Mouse (Mus musculus): ENCODE measurements at regions not wholly inside any gene's neighbourhood (a gene's known extent, or its start where the extent isn't known, plus 50 kb on each side); places are given as distances from the start of the nearest gene placed in this dataset.
"Not testable (repeated sequence)": the region's sequence is repeated elsewhere in the genome, so short reads cannot be mapped to it uniquely, and the experiment has no call there.

DNA sequence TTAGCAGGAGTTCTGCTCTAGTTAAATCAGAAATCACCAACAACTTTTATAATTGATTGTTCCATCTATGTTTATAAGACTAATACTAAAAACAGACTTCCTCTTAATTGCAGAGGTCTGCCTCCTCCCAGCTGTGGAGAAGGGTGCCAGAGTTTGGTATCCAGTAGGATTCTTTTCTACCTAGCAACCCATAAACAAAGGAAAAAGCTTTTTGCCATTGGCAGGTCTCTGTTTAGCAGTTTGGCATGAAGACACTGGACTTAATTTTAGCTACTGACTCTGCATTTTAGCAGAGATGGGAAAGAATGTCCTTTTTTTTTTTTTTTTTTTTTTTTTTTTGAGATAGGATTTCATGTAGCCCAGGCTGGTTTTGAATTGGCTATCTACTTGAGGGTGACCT, 1628.4 kb downstream of the A830018L16Rik start:
- DNase-seq (ENCODE audit: low spot score) (no peak), ATAC-seq (replicated peaks; ENCODE audit: low FRiP score) (no peak)
- Histone ChIP-seq H3K27ac (ENCODE audit: low read depth, low read length) (no peak overlapping the region), H3K9ac (ENCODE audit: low read length) (no peak overlapping the region), H3K27me3 (ENCODE audit: control insufficient read depth, insufficient read depth, low read length) (no peaks in the 10 kb centered on the region), H3K4me2 (ENCODE audit: low read depth, low read length, severe bottlenecking) (no peak overlapping the region), H3K4me1 (replicated peaks; ENCODE audit: control insufficient read depth, insufficient read depth, low read length) (no peaks in the 10 kb centered on the region), H3K9me3 (ENCODE audit: control insufficient read depth, low read length) (no peaks in the 10 kb centered on the region), H3K4me3 (ENCODE audit: low read depth, low read length) (no peak overlapping the region), H3K36me3 (ENCODE audit: control insufficient read depth, insufficient read depth, low read length) (no peaks in the 10 kb centered on the region)

DNA sequence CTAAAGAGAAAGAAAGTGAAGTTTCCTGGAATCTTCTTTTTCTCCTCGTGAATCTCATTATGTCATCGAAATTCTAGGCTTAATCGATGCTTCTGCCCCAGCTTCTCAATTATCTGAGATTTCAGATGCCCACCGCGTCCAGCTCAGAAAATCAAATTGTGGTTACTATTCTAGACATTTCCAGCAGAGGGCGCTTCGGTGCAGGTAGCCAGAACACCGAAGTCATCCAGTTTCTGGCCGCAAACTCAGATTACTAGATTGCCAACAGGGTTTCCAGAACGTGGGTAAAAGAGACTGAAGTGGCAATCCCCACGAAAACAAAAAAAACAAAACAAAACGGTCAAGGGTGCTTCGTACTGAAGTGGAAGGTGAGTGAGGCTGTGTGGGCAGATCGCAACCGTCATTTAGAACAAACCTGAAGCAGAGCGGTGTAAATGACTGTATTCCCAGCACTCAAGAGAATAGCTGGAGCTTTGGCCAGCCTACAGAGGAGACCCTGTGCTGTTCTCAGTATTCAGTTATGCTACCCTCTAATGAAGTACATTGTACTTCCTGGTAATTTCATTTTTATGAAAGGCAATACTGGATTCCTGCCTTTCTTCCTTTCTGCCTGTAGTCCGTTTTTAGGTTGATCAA, 1636.4 kb downstream of the A830018L16Rik start:
- no peak overlapping the region for H3K4me3 ChIP-seq (ENCODE audit: low read depth, low read length)
- H3K9me3 ChIP-seq (ENCODE audit: control insufficient read depth, low read length): no peaks in the 10 kb centered on the region
- no peak overlapping the region for H3K4me2 ChIP-seq (ENCODE audit: low read depth, low read length, severe bottlenecking)
- WGBS: 24% methylated on average over 17 of the region's 17 CpGs
- ATAC-seq (replicated peaks; ENCODE audit: low FRiP score): no peak
- H3K27me3 ChIP-seq (ENCODE audit: control insufficient read depth, insufficient read depth, low read length): no peaks in the 10 kb centered on the region
- peak; percentile 67 for DNase-seq (ENCODE audit: low spot score)
- H3K36me3 ChIP-seq (ENCODE audit: control insufficient read depth, insufficient read depth, low read length): no peaks in the 10 kb centered on the region
- no peak overlapping the region for H3K27ac ChIP-seq (ENCODE audit: low read depth, low read length)
- H3K9ac ChIP-seq (ENCODE audit: low read length): no peak overlapping the region
- H3K4me1 ChIP-seq (replicated peaks; ENCODE audit: control insufficient read depth, insufficient read depth, low read length): no peaks in the 10 kb centered on the region

GRCm38 (mm10) chr1:13051433-13052066, 1637.6 kb downstream of the A830018L16Rik start:
- H3K4me2 ChIP-seq (ENCODE audit: low read depth, low read length, severe bottlenecking); DNase-seq (ENCODE audit: low spot score); H3K4me1 ChIP-seq (replicated peaks; ENCODE audit: control insufficient read depth, insufficient read depth, low read length); H3K9ac ChIP-seq (ENCODE audit: low read length); H3K9me3 ChIP-seq (ENCODE audit: control insufficient read depth, low read length); ATAC-seq (replicated peaks; ENCODE audit: low FRiP score); H3K36me3 ChIP-seq (ENCODE audit: control insufficient read depth, insufficient read depth, low read length); H3K4me3 ChIP-seq (ENCODE audit: low read depth, low read length); H3K27me3 ChIP-seq (ENCODE audit: control insufficient read depth, insufficient read depth, low read length); H3K27ac ChIP-seq (ENCODE audit: low read depth, low read length): not testable (repeated sequence)
- WGBS: 77% methylated on average over 11 of the region's 13 CpGs

DNA sequence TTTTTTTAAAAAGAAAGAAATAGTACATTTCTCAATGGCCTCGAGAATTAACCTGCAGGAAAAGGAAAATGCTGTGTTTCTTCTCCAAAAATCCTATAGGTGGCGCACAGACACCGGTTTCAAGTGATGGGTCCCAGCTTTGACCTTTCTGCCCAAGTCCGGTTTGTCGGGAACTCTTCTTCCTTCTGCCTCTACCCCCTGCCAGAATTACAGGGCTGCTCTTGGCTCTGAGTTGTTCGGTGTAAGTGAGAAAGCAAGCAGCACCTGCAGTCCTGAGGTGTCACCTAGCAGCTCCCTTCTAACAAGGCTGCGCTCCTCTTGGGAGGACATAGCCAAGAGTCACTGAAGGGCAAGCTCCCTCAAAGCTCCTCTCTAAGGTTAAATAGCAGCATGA, 1638.2 kb downstream of the A830018L16Rik start:
- no peaks in the 10 kb centered on the region for H3K27me3 ChIP-seq (ENCODE audit: control insufficient read depth, insufficient read depth, low read length)
- WGBS: 15% methylated on average over 7 of the region's 7 CpGs
- H3K4me3 ChIP-seq (ENCODE audit: low read depth, low read length): no peak overlapping the region
- H3K9ac ChIP-seq (ENCODE audit: low read length): no peak overlapping the region
- no peaks in the 10 kb centered on the region for H3K4me1 ChIP-seq (replicated peaks; ENCODE audit: control insufficient read depth, insufficient read depth, low read length)
- H3K9me3 ChIP-seq (ENCODE audit: control insufficient read depth, low read length): no peaks in the 10 kb centered on the region
- ATAC-seq (replicated peaks; ENCODE audit: low FRiP score): 0 out of 2 replicates have a peak, but pooled peaks have one; percentile 55
- peak; percentile 55 for DNase-seq (ENCODE audit: low spot score)
- H3K36me3 ChIP-seq (ENCODE audit: control insufficient read depth, insufficient read depth, low read length): no peaks in the 10 kb centered on the region
- no peak overlapping the region for H3K4me2 ChIP-seq (ENCODE audit: low read depth, low read length, severe bottlenecking)
- H3K27ac ChIP-seq (ENCODE audit: low read depth, low read length): no peak overlapping the region

DNA sequence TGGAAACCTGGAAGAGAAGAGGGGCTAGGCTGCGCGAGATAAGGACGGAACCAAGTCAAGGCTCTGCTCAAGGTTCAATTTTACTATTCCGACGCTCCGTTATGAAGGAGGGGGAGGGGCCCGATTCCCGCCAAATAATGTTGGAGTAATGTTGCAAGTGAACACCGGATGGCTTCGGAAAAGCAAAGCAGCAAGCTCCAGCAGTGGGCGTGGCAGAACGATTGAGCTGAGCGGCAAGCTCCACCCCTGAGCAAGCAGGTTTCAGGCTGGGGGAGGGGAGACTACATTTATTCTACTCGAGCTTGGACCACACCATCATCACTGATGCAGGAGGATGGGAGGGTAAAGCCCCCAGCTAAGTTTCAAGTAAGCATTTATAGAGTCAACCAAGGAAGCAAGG, 1643.8 kb downstream of the A830018L16Rik start:
- Histone ChIP-seq H3K4me2 (ENCODE audit: low read depth, low read length, severe bottlenecking) (no peak overlapping the region), H3K9ac (ENCODE audit: low read length) (no peak overlapping the region), H3K27ac (ENCODE audit: low read depth, low read length) (no peak overlapping the region), H3K36me3 (ENCODE audit: control insufficient read depth, insufficient read depth, low read length) (no peaks in the 10 kb centered on the region), H3K27me3 (ENCODE audit: control insufficient read depth, insufficient read depth, low read length) (no peaks in the 10 kb centered on the region), H3K4me1 (replicated peaks; ENCODE audit: control insufficient read depth, insufficient read depth, low read length) (no peaks in the 10 kb centered on the region), H3K4me3 (ENCODE audit: low read depth, low read length) (no peak overlapping the region), H3K9me3 (ENCODE audit: control insufficient read depth, low read length) (no peaks in the 10 kb centered on the region)
- WGBS: 31% methylated on average over 14 of the region's 14 CpGs
- DNase-seq (ENCODE audit: low spot score): peak; percentile 51
- no peak for ATAC-seq (replicated peaks; ENCODE audit: low FRiP score)

GRCm38 (mm10) chr1:13059616-13060320, 1645.9 kb downstream of the A830018L16Rik start:
- H3K36me3 ChIP-seq (ENCODE audit: control insufficient read depth, insufficient read depth, low read length): no peaks in the 10 kb centered on the region
- DNase-seq (ENCODE audit: low spot score): no peak
- ATAC-seq (replicated peaks; ENCODE audit: low FRiP score): no peak

More at GRCm38 (mm10) chr1:13059616-13060320, 1645.9 kb downstream of the A830018L16Rik start:
- Histone ChIP-seq H3K4me2 (ENCODE audit: low read depth, low read length, severe bottlenecking) (no peak overlapping the region), H3K4me3 (ENCODE audit: low read depth, low read length) (no peak overlapping the region), H3K27me3 (ENCODE audit: control insufficient read depth, insufficient read depth, low read length) (no peaks in the 10 kb centered on the region), H3K27ac (ENCODE audit: low read depth, low read length) (no peak overlapping the region), H3K9ac (ENCODE audit: low read length) (no peak overlapping the region), H3K4me1 (replicated peaks; ENCODE audit: control insufficient read depth, insufficient read depth, low read length) (no peaks in the 10 kb centered on the region), H3K9me3 (ENCODE audit: control insufficient read depth, low read length) (no peaks in the 10 kb centered on the region)
- 81% methylated on average over 6 of the region's 6 CpGs for whole genome bisulfite sequencing

Measured in forebrain, embryonic 11.5 days (tissue).